Mouse (Mus musculus): ENCODE data around the gene Gm13420. TPM values are rescaled to one million over a fixed set of nuclear protein-coding genes. Genes with fewer than 3 reads are reported as not detected.

Gene Gm13420
- polyA plus RNA-seq, 1 experiment from 2014 or later: not detected

- Histone ChIP-seq H3K27me3 (ENCODE audit: control insufficient read depth, insufficient read depth, low read length) (peaks cover 62% of the 10 kb centered on the region), H3K4me2 (ENCODE audit: low read length) (no peak overlapping the region), H3K36me3 (ENCODE audit: control insufficient read depth, insufficient read depth, low read length) (no peaks in the 10 kb centered on the region), H3K27ac (replicated peaks in 1 of 2; ENCODE audit: control insufficient read depth in 1 of 2, insufficient read depth in 1 of 2, low read depth in 2 of 2, low read length in 2 of 2) (no peak overlapping the region), H3K9me3 (ENCODE audit: control insufficient read depth, low read length) (no peaks in the 10 kb centered on the region), H3K4me3 (ENCODE audit: control insufficient read depth in 1 of 2, insufficient read depth in 1 of 2, low read depth in 1 of 2, low read length in 2 of 2) (no peak overlapping the region), H3K4me1 (ENCODE audit: control insufficient read depth in 2 of 2, insufficient read depth in 2 of 2, low read length in 2 of 2) (peaks cover 0 to 7% of the 10 kb centered on the region in 2 experiments; a peak in 2 of 4 replicates), H3K9ac (ENCODE audit: low read length) (no peak overlapping the region)
- WGBS: 74% methylated on average over 4 of the region's 4 CpGs
- ATAC-seq (ENCODE audit: insufficient number of reproducible peaks, insufficient read depth, low FRiP score, low read depth): no peak
Observed at GRCm38 (mm10) chr2:29748499-29748898, 3.0 kb downstream of the Gm13420 start.

- no peak overlapping the region for H3K4me3 ChIP-seq (ENCODE audit: control insufficient read depth in 1 of 2, insufficient read depth in 1 of 2, low read depth in 1 of 2, low read length in 2 of 2)
- ATAC-seq (ENCODE audit: insufficient number of reproducible peaks, insufficient read depth, low FRiP score, low read depth): no peak
- no peaks in the 10 kb centered on the region for H3K9me3 ChIP-seq (ENCODE audit: control insufficient read depth, low read length)
- no peaks in the 10 kb centered on the region for H3K36me3 ChIP-seq (ENCODE audit: control insufficient read depth, insufficient read depth, low read length)
- no peak overlapping the region for H3K27ac ChIP-seq (replicated peaks in 1 of 2; ENCODE audit: control insufficient read depth in 1 of 2, insufficient read depth in 1 of 2, low read depth in 2 of 2, low read length in 2 of 2)
- peak overlapping the region; percentile 83 for H3K4me2 ChIP-seq (ENCODE audit: low read length)
- H3K4me1 ChIP-seq (ENCODE audit: control insufficient read depth in 2 of 2, insufficient read depth in 2 of 2, low read length in 2 of 2): peaks cover 0 to 7% of the 10 kb centered on the region in 2 experiments; a peak in 2 of 4 replicates
- H3K9ac ChIP-seq (ENCODE audit: low read length): 0 out of 2 replicates have a peak overlapping the region, but pooled peaks have one; percentile 63
- peaks cover 57% of the 10 kb centered on the region for H3K27me3 ChIP-seq (ENCODE audit: control insufficient read depth, insufficient read depth, low read length)
- 57% methylated on average over 5 of the region's 5 CpGs for WGBS
Observed at GRCm38 (mm10) chr2:29747852-29748251, 3.6 kb downstream of the Gm13420 start.

- WGBS: 3% methylated on average over 48 of the region's 50 CpGs
- peak overlapping the region; percentile 63 for H3K9ac ChIP-seq (ENCODE audit: low read length)
- H3K4me3 ChIP-seq (ENCODE audit: control insufficient read depth in 1 of 2, insufficient read depth in 1 of 2, low read depth in 1 of 2, low read length in 2 of 2): peak overlapping the region; percentile 28 to 46
- ATAC-seq (ENCODE audit: insufficient number of reproducible peaks, insufficient read depth, low FRiP score, low read depth): no peak
- peaks cover 0 to 7% of the 10 kb centered on the region in 2 experiments; a peak in 2 of 4 replicates for H3K4me1 ChIP-seq (ENCODE audit: control insufficient read depth in 2 of 2, insufficient read depth in 2 of 2, low read length in 2 of 2)
- H3K36me3 ChIP-seq (ENCODE audit: control insufficient read depth, insufficient read depth, low read length): no peaks in the 10 kb centered on the region
- no peaks in the 10 kb centered on the region for H3K9me3 ChIP-seq (ENCODE audit: control insufficient read depth, low read length)
- H3K27ac ChIP-seq (replicated peaks in 1 of 2; ENCODE audit: control insufficient read depth in 1 of 2, insufficient read depth in 1 of 2, low read depth in 2 of 2, low read length in 2 of 2): no peak overlapping the region
- H3K27me3 ChIP-seq (ENCODE audit: control insufficient read depth, insufficient read depth, low read length): peaks cover 52% of the 10 kb centered on the region
- H3K4me2 ChIP-seq (ENCODE audit: low read length): peak overlapping the region; percentile 83
Observed at GRCm38 (mm10) chr2:29747188-29747782, 4.2 kb downstream of the Gm13420 start.

- no peak for ATAC-seq (ENCODE audit: insufficient number of reproducible peaks, insufficient read depth, low FRiP score, low read depth)
- Histone ChIP-seq H3K9me3 (ENCODE audit: control insufficient read depth, low read length) (no peaks in the 10 kb centered on the region), H3K4me1 (ENCODE audit: control insufficient read depth in 2 of 2, insufficient read depth in 2 of 2, low read length in 2 of 2) (peaks cover 0 to 7% of the 10 kb centered on the region in 2 experiments; a peak in 2 of 4 replicates), H3K4me2 (ENCODE audit: low read length) (no peak overlapping the region), H3K27me3 (ENCODE audit: control insufficient read depth, insufficient read depth, low read length) (peaks cover 29% of the 10 kb centered on the region), H3K36me3 (ENCODE audit: control insufficient read depth, insufficient read depth, low read length) (peaks cover 13% of the 10 kb centered on the region; the same call in 1 of the 2 replicates), H3K27ac (replicated peaks in 1 of 2; ENCODE audit: control insufficient read depth in 1 of 2, insufficient read depth in 1 of 2, low read depth in 2 of 2, low read length in 2 of 2) (no peak overlapping the region), H3K9ac (ENCODE audit: low read length) (no peak overlapping the region), H3K4me3 (ENCODE audit: control insufficient read depth in 1 of 2, insufficient read depth in 1 of 2, low read depth in 1 of 2, low read length in 2 of 2) (no peak overlapping the region)
- WGBS: 82% methylated on average over 6 of the region's 6 CpGs
Observed at GRCm38 (mm10) chr2:29744256-29744655, 7.2 kb downstream of the Gm13420 start.

GRCm38 (mm10) chr2:29741207-29741606 is 10.3 kb downstream of the Gm13420 start:
- H3K9ac ChIP-seq (ENCODE audit: low read length): no peak overlapping the region
- no peak overlapping the region for H3K4me2 ChIP-seq (ENCODE audit: low read length)
- 87% methylated on average over 6 of the region's 6 CpGs for WGBS
- peaks cover 5 to 12% of the 10 kb centered on the region in 2 experiments; a peak in 2 of 4 replicates for H3K4me1 ChIP-seq (ENCODE audit: control insufficient read depth in 2 of 2, insufficient read depth in 2 of 2, low read length in 2 of 2)
- H3K4me3 ChIP-seq (ENCODE audit: control insufficient read depth in 1 of 2, insufficient read depth in 1 of 2, low read depth in 1 of 2, low read length in 2 of 2): no peak overlapping the region
- no peak for ATAC-seq (ENCODE audit: insufficient number of reproducible peaks, insufficient read depth, low FRiP score, low read depth)
- H3K27ac ChIP-seq (replicated peaks in 1 of 2; ENCODE audit: control insufficient read depth in 1 of 2, insufficient read depth in 1 of 2, low read depth in 2 of 2, low read length in 2 of 2): no peak overlapping the region
- H3K27me3 ChIP-seq (ENCODE audit: control insufficient read depth, insufficient read depth, low read length): peaks cover 2% of the 10 kb centered on the region
- H3K9me3 ChIP-seq (ENCODE audit: control insufficient read depth, low read length): no peaks in the 10 kb centered on the region
- H3K36me3 ChIP-seq (ENCODE audit: control insufficient read depth, insufficient read depth, low read length): peaks cover 39% of the 10 kb centered on the region

- Histone ChIP-seq H3K4me1 (ENCODE audit: control insufficient read depth in 2 of 2, insufficient read depth in 2 of 2, low read length in 2 of 2) (peaks cover 5 to 12% of the 10 kb centered on the region in 2 experiments; a peak in 2 of 4 replicates), H3K27me3 (ENCODE audit: control insufficient read depth, insufficient read depth, low read length) (no peaks in the 10 kb centered on the region), H3K36me3 (ENCODE audit: control insufficient read depth, insufficient read depth, low read length) (peaks cover 54% of the 10 kb centered on the region), H3K27ac (replicated peaks in 1 of 2; ENCODE audit: control insufficient read depth in 1 of 2, insufficient read depth in 1 of 2, low read depth in 2 of 2, low read length in 2 of 2) (no peak overlapping the region), H3K4me3 (ENCODE audit: control insufficient read depth in 1 of 2, insufficient read depth in 1 of 2, low read depth in 1 of 2, low read length in 2 of 2) (no peak overlapping the region), H3K4me2 (ENCODE audit: low read length) (no peak overlapping the region), H3K9ac (ENCODE audit: low read length) (no peak overlapping the region), H3K9me3 (ENCODE audit: control insufficient read depth, low read length) (no peaks in the 10 kb centered on the region)
- ATAC-seq (ENCODE audit: insufficient number of reproducible peaks, insufficient read depth, low FRiP score, low read depth): no peak
- WGBS: 66% methylated on average over 5 of the region's 5 CpGs
Observed at GRCm38 (mm10) chr2:29739368-29739767, 12.1 kb downstream of the Gm13420 start.

- Histone ChIP-seq H3K36me3 (ENCODE audit: control insufficient read depth, insufficient read depth, low read length) (peaks cover 60% of the 10 kb centered on the region), H3K4me1 (ENCODE audit: control insufficient read depth in 2 of 2, insufficient read depth in 2 of 2, low read length in 2 of 2) (peaks cover 5 to 12% of the 10 kb centered on the region in 2 experiments; a peak in 2 of 4 replicates), H3K4me2 (ENCODE audit: low read length) (no peak overlapping the region), H3K4me3 (ENCODE audit: control insufficient read depth in 1 of 2, insufficient read depth in 1 of 2, low read depth in 1 of 2, low read length in 2 of 2) (no peak overlapping the region), H3K9ac (ENCODE audit: low read length) (no peak overlapping the region), H3K27ac (replicated peaks in 1 of 2; ENCODE audit: control insufficient read depth in 1 of 2, insufficient read depth in 1 of 2, low read depth in 2 of 2, low read length in 2 of 2) (no peak overlapping the region), H3K9me3 (ENCODE audit: control insufficient read depth, low read length) (no peaks in the 10 kb centered on the region), H3K27me3 (ENCODE audit: control insufficient read depth, insufficient read depth, low read length) (no peaks in the 10 kb centered on the region)
- WGBS: 57% methylated on average over 4 of the region's 4 CpGs
- no peak for ATAC-seq (ENCODE audit: insufficient number of reproducible peaks, insufficient read depth, low FRiP score, low read depth)
Observed at GRCm38 (mm10) chr2:29738799-29739198, 12.7 kb downstream of the Gm13420 start.

All from heart, embryonic 14.5 days (tissue).